Mouse (Mus musculus) NIH3T3 (cell line): Measurements from ENCODE around the gene Apopt1.
A peak's percentile ranks its signal among the peaks of the same experiment; 100 is the strongest.
"Not testable (repeated sequence)": the region's sequence is repeated elsewhere in the genome, so short reads cannot be mapped to it uniquely, and the experiment has no call there.

Experiments
- DNase-seq: peaks from one replicate; pipeline ENCODE4 v3.0.0-alpha.2; 2012; ENCODE audit warnings: low read depth

Apopt1 gene

GRCm38 (mm10) chr12:111708181-111708580, 4.9 kb upstream of the Apopt1 start:
- no peak for DNase-seq

GRCm38 (mm10) chr12:111710091-111710490, 3.0 kb upstream of the Apopt1 start:
- DNase-seq: no peak

GRCm38 (mm10) chr12:111712476-111712875, 585 bp upstream of the Apopt1 start:
- DNase-seq: peak; percentile 32

GRCm38 (mm10) chr12:111713880-111714279, 819 bp downstream of the Apopt1 start:
- not testable (repeated sequence) for DNase-seq

- DNase-seq: no peak
Observed at GRCm38 (mm10) chr12:111716505-111716904, 3.4 kb downstream of the Apopt1 start.

- no peak for DNase-seq
Observed at GRCm38 (mm10) chr12:111718656-111719055, 5.6 kb downstream of the Apopt1 start.

DNA sequence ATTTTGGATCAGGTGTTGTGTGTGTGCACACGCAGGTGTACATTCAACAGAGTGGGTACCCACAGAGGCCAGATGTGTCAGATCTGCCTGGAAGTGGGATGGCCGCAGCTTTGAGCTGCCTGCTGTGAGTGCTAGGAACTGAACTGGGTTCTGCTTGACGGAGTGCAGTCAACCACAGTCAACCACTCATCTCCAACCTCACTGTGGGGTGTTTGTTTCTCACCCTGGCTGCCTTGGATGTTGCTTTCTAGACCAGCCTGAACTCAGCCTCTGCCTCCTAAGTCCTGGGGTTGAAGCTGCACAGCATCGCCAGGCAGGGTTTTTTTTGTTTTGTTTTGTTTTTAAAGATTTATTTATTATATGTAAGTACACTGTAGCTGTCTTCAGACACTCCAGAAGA, 7.2 kb downstream of the Apopt1 start:
- no peak for DNase-seq

- DNase-seq: peak; percentile 60
Observed at GRCm38 (mm10) chr12:111722654-111723053, 9.6 kb downstream of the Apopt1 start.

- DNase-seq: no peak
Observed at GRCm38 (mm10) chr12:111724638-111725337, 11.7 kb downstream of the Apopt1 start.

DNA sequence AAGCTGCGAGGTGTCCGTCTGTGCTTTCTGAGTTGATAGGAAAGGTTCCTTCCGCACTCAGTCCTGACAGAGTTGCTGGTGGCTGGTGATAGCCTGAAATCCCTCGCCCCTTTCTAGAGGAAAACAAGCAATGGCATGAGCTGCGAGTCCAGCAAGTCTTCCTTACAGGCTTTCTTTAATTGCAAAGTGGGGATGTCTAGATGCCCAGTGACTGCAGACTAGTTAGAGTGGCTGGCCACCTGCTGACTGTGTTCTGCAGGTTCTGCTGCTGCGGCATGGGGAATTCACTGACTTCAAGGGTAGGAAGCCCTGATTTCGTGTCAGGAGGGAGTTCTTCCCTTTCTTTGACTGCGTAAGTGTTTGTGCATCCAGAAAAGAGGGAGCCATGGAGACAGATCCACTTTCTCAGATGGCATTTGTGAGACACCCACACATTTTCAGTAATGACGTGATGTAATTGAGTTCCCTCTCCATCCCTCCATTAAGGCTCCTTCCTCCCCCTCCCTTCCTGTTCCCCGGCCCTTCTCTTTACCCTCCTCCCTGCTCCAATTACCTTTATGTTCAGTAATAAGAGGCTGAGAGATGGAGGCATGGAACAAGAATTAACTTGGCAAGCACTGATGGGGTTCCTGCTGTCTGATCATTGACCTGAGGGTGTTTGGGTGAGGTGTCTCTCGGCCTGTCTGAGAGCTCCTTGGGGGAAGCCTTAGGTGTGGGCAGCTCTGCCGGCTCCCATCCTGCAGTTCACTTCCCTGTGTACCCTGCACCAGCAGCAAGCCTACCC, 12.5 kb downstream of the Apopt1 start:
- no peak for DNase-seq

DNA sequence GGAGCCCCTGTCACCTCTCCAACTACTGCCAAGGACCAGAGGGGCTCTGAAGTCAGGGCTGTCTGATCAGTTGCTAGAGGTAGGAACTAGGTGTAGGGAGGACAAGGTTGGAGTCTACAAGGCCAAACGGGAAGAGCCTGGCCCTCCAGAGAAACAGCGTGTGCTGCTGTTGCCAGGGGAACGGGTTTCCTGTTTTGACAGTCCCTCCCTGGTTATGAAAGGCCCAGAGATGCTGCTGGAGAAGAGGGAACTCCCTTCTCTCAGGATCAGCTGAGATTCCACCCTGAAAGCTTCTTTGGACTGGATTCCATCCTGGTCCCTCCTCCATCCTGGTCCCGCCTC, 13.0 kb downstream of the Apopt1 start:
- DNase-seq: no peak

DNA sequence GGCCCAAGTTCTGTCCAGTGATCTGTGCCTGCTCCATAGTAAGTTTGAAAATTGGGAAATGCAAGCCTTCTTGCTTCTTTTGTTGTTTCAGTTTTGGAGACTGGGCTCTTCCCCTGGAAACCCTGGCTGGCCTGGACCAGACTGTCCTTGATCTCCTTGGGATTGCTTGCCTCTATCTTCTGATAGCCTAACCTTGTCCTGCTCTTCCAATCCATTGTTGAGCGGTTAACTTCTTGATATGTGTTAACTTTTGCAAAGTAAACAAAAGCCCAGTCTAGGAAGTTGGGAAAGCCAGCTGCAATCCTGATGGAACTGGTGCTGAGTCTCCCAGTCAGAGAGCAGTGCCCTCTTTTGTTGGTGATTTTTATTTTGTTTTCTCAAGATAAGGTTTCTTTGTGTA, 14.9 kb downstream of the Apopt1 start:
- DNase-seq: no peak

DNA sequence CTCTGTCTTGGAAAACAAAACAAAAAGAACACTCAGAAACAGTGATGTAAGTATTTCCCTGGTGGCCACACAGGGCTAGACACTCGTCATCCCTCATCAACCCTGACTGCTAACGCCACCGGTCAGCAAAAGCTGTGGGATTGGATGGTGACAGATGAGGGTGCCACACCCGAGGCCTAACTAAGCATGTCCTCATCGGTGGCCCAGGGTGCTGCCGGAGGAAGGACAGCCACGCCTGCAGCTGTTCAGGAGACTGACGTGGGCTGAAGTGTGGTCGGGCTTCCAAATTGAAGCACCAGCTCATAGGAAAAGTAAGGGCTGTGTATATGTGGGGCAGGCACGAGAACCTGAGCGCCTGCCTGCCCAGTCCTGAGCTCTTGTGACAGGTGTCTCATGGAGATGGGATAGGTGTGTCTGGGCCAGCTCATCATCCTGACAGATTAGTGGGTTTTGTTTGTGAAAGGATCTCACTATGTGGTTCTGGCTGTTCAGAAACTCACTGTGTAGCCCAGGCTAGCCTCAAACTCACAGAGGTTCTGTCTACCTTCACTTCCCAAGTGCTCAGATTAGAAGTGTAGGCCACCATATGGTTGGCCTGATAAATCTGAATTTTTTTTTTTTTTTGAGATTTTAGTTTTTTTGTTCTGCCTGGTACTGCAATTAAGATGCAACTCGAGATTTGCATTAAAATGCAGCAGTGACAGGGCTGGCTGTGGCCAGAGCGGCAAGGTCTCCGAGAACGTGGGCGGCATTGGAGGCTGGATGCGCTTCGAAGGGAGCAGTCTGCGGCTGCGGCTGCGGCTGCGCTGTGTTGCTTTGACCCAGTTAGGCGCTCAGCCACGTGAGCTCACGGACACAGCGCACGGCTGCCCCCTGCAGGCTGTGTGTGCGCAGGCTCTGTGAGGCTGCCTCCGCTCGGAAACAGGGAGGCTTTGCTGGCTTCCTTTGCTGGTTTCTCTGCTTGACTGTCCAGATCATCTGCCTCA, 19.1 kb downstream of the Apopt1 start:
- DNase-seq: peak; percentile 96

- DNase-seq: no peak
Observed at GRCm38 (mm10) chr12:111732921-111733320, 19.9 kb downstream of the Apopt1 start.

DNA sequence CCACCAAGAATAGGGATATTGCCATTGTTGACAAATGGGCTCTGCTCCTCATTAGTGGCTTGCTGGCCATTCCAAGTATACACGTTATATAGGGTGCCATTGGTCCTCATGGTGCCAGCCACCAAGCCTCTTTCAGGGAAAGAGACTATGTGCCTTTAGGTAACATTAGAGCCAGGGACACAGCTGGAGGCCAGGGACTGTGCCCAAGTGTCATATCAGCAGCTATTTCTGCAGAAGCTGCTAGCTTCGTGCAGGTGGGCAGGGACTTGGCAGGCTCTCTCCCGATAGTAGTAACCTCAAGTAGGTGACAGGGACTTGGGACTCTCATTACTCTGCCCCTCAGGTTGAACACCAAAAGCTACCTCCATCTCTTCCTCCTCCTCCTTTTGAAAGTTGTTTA, 21.9 kb downstream of the Apopt1 start:
- DNase-seq: no peak

DNA sequence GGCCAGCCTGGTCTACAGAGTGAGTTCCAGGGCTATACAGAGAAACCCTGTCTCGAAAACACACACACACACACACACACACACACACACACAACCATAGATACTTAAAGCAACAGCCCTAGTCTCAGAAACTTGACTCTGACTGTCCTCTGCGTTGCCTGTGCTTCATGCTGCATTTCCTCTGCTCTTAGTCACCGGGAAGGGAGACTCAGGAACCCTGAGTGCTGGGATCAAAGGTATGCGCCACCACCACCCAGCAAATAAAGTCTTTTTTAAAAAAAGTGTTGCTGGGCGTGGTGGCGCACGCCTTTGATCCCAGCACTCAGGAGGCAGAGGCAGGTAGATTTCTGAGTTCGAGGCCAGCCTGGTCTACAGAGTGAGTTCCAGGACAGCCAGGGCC, 23.6 kb downstream of the Apopt1 start:
- DNase-seq: not testable (repeated sequence)

- no peak for DNase-seq
Observed at GRCm38 (mm10) chr12:111737370-111737769, 24.3 kb downstream of the Apopt1 start.

DNA sequence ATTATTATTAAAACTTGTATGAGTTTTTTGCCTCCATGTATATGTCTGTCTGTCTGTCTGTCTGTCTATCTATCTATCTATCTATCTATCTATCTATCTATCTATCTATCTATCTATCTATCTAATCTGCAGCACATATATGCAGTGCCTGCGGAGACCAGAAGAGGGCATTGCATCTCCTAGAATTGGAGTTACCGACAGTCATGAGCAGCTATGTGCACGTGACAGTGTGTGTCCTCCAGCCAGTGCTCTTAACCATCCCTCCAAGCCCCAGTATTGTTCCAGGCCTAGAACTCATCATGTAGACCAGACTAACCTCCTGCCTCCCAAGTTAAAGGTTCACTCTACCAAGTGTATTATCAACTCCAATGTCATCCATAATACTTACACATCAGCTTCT, 25.7 kb downstream of the Apopt1 start:
- peak; percentile 75 for DNase-seq

DNA sequence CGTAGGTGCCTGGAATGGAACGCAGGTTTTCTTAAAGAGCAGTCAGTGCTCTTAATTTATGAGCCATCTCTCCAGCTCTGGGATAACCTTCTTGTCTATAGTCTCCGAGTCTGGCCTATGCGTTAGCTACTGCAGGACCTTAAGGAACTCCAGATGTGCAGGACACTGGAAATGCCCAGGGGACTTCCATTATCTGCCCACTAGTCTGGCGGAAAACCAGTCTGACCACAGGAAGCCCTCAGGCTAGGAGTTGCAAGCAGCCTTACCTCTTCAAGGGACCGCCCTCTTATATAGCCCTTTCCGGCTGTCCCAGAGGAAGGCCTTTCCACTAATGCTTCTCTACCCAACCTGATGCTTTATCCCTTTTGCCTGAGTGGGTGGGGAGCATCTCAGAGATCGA, 28.3 kb downstream of the Apopt1 start:
- peak; percentile 70 for DNase-seq

- peak; percentile 39 for DNase-seq
Observed at GRCm38 (mm10) chr12:111743419-111743818, 30.4 kb downstream of the Apopt1 start.

DNA sequence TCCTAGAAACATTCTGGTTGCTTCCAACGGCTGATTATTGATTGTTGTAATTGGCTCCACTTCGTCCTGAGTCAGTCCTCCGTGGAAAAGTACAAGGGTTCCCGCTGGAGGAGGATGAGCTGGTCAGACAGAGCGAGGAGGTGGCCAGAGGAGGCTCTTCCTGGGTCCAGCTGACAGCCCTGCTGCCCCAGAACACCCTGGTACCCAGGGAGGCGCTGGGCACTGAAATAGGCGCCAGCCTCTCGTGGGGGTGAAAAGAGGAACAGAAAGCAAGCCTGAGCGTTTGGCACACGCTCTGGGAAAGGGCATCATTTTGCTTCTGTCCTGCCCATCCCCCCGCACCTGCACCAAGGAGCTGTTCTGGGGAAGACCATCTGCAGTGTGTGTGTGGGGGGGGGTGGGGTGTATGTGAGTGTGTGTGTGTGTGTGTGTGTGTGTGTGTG, 30.9 kb downstream of the Apopt1 start:
- no peak for DNase-seq

DNA sequence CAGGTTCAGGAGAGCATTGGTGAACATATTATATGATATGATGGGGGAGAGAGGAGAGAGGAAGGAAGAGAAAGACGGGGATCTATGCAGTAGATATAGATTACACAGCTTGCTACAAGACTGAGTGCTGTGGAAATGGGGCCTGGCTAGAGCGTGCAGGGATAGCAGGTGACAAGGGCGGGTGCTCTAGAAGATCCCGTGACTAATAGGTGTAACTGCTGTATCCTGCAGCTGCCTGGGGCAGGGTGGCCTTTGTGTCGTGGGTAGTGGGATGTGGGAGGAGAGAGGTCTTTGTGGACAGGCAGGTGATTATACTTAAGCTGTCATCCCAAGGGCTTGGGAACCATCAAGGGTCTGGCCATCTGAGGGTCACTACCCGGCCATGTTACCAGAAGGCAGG, 32.2 kb downstream of the Apopt1 start:
- no peak for DNase-seq
